Mouse (Mus musculus) heart, adult 18-20 months (tissue): ENCODE results near the gene Kat6b. TPM values are rescaled to one million over a fixed set of nuclear protein-coding genes. Genes with fewer than 3 reads are reported as not detected.
A peak's percentile ranks its signal among the peaks of the same experiment; 100 is the strongest.
"Not testable (repeated sequence)": the region's sequence is repeated elsewhere in the genome, so short reads cannot be mapped to it uniquely, and the experiment has no call there.

Source experiments
- DNase-seq, 2 experiments: peaks; one replicate each; pipeline ENCODE4 v3.0.0; 2021 to 2022; ENCODE audit warnings: mixed read lengths in 1 of 2
- long read RNA-seq, 2 experiments: library from polyadenylated mRNA; stranded (forward); transcript quantifications; one replicate each; pipeline ENCODE4 v2.0.0; 2021
- total RNA-seq, 2 experiments: library from RNA; stranded (reverse); gene quantifications; 2 replicates each; pipeline ENCODE4 v1.2.3; 2021

Gene Kat6b
- total RNA-seq: 10 to 100 TPM; 18.8 to 27.6 TPM
- long read RNA-seq, experiment 1: 0 reads
- long read RNA-seq, experiment 2, partial matches to known transcripts: 1 of 1 reads
- long read RNA-seq, experiment 2, other reads (novel, unspliced or antisense): 0 of 1 reads

DNA sequence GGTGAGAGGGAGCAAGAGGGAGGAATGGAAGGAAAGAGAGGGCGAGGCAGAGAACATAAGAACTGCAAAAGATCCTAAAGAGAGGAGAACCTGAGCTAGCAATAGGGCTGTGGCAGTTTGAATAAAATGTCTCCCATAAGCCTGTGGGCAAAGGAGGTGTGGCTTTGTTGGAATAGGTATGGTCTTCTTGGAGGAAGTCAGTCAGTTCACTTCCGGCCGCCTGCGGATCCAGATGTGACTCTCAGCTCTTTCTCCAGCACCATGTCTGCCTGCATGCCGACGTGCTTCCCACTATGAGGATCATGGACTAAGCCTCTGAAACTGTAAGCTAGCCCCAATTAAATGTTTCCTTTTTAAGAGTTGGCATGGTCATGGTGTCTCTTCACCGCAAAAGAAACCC is at the start of gene Kat6b:
Gene Kat6b (plus strand): TSS at position 204 of the 400 bp plus-strand sequence.
- DNase-seq: no peak

DNA sequence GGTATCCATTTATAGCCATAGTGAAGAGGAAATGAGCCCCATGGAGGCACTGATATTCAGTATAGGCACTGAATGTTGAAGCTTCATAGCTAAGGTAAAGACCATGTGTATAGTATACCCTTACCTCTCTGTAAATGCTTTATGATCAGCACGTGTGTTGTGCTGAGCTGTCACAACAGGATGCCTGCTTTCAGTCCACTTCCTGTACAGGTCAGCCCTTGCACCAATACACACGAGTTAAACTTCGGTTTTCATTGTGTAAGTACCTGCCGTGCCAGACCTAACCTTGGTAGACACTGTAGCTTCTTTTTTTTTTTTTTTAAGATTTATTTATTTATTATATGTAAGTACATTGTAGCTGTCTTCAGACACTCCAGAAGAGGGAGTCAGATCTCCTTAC is 47.8 kb upstream of the Kat6b start:
- DNase-seq: no peak

GRCm38 (mm10) chr14:21433995-21434394 is 47.2 kb upstream of the Kat6b start:
- DNase-seq: no peak

DNA sequence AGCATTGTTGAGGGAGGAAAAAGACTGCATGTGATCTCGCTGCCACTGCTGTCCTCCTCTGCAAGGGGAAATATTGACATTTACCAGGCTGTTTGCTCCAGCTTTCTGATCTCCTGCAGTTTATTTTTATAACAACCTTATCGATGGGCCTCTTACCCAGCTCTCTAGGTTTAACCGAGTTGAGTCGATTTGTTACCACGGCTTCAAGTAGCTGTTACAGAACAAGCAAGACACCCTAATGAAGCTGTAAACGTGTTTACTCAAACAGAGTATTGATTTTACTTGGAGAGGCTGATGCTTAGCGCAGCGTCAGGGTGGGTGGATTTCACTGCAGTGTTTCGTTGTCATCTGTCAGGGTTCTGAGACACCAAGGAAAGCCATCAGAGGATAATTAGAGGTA is 46.5 kb upstream of the Kat6b start:
- DNase-seq: no peak

DNA sequence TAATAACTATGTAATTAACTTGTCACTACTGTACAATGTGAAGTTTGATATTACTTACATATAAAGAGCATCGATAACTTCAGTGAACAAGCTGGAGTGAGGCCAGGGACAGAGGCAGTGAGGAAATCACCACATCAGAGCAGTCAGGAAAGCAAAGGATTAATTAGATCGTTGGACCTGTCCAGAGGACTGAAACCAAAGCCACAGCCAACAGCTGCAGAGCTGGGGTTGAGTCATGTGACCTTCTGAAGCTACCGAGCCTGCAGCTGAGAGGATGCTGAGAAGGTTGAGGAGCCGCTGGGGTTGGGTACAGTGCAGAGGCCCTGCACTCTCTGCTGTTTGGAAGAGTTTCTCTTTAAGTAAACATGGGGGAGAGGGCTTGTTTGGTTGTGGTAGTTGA is 41.4 kb upstream of the Kat6b start:
- no peak for DNase-seq

DNA sequence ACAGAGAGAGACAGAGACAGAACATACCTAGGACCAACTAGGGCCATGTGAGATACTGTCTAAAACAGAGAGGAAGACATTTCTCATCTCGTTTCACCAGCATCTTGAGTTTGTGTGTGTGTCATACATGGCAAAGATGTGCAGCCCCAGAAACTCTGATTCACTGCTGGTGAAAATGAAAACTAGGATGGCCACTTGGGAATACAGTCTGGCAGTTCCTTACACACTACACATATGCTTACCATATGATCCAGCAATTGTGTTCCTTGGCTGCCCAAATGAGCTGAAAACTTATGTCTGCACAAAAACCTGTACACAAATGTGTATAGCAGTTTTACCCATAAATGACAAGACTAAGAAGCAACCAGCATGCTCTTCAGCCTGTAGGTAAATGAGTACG is 40.7 kb upstream of the Kat6b start:
- DNase-seq: no peak

DNA sequence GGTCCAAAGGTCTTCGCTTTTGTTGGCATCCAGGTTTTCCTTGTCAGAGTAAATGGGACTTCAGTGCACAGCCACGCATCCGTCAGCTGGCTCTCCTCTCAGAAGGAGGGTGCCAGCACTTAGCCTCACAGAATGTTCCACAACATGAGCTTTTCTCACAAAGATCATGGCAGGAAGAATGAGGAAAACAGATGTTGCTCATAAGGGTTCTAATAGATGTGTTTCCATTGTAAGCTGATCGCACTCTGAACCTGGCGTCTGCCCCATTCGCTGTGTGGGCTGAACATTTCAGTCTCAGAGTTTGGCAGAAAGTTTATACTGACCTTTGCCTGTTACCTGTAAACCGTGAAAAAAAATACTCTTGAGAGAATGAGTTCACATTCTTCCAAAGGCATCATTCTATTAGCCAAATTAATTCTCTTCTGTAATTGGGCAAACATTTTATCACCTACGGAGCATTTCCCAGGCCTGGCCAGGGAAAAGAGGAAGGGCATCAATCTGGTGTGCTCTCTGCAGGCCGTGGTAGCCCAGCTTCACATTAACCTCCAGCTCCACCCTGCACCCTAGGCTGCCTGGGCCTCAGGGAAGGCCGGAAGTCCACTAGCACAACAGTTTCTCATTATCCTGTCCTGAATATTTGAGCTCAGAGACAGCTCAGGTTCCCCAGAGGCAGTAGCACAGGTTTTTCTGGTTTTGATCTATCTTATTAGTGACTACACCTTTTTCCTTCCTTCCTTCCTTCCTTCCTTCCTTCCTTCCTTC is 39.3 kb upstream of the Kat6b start:
- no peak for DNase-seq

GRCm38 (mm10) chr14:21452581-21452980 is 28.7 kb upstream of the Kat6b start:
- peak; percentile 13 for DNase-seq

DNA sequence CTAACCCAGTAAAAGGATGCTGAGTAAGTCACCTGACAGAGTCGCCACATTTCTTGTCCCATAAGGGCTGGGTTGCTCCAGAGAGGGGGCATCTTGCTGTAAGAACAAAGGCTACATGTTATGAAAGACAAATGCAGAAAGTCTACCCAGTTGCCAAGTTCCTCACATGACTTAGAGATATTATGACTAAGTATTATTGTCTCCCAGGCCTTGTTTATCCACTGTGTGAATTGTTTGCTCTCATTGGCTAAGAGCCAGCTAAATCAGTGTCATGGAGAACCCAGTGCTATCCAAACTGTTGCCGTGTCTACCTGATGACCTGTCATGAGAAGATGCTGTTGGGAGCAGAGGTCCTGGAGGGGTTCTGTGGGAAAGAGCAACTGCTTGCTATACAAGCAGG is 27.3 kb upstream of the Kat6b start:
- DNase-seq: no peak

GRCm38 (mm10) chr14:21455654-21456350 is 25.4 kb upstream of the Kat6b start:
- no peak for DNase-seq

GRCm38 (mm10) chr14:21456526-21456925 is 24.7 kb upstream of the Kat6b start:
- DNase-seq: no peak

DNA sequence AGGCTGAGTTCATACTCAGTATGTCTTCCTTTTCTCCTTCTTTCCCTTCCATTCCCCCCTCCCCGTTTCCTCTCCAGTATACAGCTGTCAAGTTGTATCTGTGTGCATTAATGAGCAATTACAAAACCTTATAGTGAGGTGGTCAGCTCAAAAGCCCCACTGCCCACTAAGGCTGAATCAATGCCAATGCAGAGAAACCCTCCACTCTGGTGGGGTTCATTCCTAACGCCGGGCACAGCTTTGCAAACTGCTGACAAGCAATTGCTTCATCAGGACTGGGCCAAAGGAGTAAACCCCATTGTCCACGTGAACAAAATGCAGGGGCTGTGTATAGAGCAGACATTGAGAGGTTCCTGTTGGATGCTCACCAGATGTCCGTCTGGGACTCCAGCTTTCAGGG is 23.4 kb upstream of the Kat6b start:
- DNase-seq: no peak

DNA sequence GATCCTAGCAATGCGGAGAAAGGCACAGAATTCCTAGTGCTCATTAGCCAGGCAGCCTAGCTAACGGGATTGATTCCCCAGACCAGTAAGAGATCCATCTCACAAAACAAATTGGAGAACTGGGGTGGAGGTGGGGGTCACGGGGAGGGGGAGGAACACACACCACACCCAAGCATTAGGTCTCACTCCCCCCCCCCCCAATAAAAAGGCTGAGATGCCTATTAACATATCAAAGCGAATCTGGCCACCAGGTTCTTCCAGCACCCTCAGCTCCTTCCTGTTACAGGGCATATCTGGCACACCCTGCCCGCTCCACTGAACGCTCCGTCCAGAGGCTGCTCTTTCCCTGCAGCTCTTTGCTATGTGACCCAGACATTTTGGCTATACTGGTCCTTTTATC is 22.5 kb upstream of the Kat6b start:
- no peak for DNase-seq

DNA sequence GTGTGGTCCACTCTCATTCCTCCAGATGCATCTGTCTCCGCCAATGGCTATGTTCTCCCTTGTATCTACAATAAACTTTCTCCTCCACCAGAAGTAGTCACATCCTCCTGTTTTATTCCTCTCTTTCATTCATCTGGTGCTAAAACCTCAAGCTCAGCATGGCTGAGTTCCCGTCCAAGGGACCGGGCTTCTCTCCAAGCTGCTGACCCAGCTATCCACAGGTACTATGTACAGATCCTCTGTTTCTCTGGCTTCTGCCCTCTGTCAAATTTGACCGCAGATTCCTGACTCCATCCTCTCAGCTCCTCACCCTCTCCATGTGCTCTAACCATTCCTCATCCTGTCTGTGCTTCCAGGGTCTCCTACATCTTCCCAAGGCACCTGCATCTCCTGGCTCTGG is 22.1 kb upstream of the Kat6b start:
- no peak for DNase-seq

- DNase-seq: no peak
These were observed 18.8 kb upstream of the Kat6b start for GRCm38 (mm10) chr14:21462398-21462797.

DNA sequence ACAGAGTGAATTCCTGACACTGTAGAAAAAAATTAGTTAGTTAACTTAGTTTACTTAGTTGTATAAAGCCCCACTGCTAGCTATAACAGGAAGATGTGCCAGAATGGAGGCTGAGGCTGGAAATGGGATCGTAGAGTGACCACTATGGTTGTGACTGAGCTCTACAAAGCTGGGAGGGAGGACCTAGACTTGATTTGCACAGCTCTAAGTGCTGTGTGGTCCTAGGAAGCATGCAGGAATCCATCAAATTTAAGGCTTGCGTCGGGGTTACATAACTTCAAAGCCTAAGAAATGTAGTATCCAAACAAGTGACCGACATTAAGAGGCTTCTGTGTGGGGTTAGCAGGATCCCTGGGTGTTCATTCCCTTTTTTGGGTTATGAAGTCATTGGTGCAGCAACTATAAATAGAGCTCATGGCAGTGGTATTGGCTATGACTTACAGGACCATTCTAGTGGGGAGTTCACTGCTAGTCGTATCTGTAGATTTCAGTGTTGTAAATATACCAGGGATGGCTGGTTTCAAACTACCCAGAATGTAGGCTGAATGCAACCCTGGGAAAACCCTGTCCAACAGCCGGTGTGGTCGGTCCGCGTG is 18.0 kb upstream of the Kat6b start:
- peak in 1 of 2 experiments; percentile 16 for DNase-seq

GRCm38 (mm10) chr14:21470386-21470785 is 10.8 kb upstream of the Kat6b start:
- no peak for DNase-seq

DNA sequence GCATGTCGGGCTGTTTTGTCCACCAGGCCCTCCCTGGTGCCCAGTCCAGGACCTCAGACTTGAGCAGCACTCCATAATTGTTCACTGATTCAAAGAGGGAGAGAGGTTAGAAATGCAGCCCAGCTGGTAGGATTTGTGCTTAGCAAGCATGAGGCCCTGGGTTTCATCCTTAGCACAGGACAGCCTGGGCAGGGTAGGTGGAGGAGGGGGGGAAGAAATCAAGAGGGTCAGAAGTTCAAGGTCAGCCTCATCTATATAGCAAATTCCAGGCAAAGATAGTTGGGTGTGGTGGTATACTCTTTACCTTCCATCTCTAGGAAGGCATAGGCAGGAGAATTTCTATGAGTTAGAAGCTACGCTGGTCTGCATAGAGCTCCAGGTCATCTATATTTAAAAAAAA is 9.3 kb upstream of the Kat6b start:
- no peak for DNase-seq

DNA sequence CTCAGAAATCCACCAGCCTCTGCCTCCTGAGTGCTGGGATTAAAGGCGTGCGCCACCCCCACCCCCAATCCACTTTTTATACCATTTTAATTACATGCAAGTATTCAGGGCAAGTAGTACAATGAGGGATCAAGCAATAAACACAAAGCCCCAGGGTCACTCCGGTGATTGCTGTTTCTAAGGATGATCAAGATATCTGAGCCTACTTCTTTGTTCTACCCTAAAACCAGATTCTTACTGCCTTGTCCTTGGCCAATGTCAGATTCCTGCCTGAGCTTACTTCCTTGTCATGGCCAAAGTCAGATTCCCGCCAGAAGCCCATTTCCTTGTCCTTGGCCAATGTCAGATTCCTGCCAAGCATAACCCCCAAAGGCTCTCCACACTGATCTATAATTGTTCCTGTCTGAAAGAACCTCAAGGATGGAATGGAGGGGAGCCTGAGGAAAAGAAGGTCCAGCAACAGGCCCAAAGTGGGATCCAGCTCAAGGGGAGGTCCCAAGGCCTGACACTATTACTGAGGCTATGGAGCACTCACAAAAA is 6.6 kb upstream of the Kat6b start:
- not testable (repeated sequence) for DNase-seq

- no peak for DNase-seq
These were observed 4.1 kb upstream of the Kat6b start for GRCm38 (mm10) chr14:21477181-21477580.

DNA sequence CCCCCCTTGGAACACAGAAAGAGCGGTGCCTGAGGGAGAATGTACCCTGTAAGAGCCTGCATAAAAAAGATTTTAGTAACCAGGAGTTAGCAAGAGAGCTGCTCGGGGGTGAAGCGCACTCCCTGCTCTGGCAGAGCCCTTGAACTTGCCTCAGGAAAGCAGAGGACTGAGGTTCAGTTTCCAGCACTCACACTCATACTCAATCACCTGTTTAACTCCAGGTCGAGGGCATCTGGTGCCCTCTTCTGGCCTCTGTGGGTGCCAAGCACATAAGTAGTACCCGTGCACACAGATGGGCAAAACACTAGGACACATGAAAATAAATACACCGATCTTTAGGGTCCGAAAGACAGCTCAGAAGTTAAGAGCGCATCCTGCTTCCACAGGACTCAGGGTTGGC is 1.7 kb upstream of the Kat6b start:
- DNase-seq: no peak

- DNase-seq: no peak
These were observed 1.0 kb upstream of the Kat6b start for GRCm38 (mm10) chr14:21480191-21480590.

GRCm38 (mm10) chr14:21484199-21484598 is 3.0 kb downstream of the Kat6b start:
- DNase-seq: no peak
